Mouse (Mus musculus) liver, adult 2 months (tissue): ENCODE results near the gene Mag.
"Not testable (repeated sequence)": the region's sequence is repeated elsewhere in the genome, so short reads cannot be mapped to it uniquely, and the experiment has no call there.

Experiments
- CTCF ChIP-seq: fragments of 200-500 bp; IDR thresholded peaks from 2 replicates; pipeline ENCODE4 v1.5.1; 2011; ENCODE audit warnings: low read depth, low read length, control low read depth
- POLR2A ChIP-seq: fragments of 200-500 bp; IDR thresholded peaks from 2 replicates; pipeline ENCODE4 v1.6.1; 2011; ENCODE audit warnings: low read length, control low read depth; ENCODE audit not compliant: insufficient read depth; ENCODE audit errors: extremely low read depth

DNA sequence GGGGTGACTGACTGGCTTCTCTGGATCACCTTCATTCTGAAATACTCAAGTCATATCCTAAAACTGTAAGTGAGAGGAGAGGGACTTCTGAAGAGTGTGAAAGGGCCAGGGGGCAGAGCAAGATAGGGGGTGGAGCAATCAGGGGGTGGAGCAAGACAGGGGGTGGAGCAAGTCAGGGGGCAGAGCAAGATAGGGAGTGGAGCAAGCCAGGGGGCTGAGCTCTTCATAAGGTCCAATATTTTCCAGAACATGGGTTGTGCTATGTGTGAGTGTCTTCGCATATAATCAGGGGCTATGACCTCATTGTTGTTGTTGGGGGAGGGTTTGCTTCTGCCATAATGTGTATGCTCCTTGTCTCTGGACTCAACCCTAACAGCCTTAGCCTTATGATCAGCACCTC is 25.4 kb upstream of the Mag start:
- 0 out of 2 replicates have a peak, but pooled peaks have one; percentile 20 for TF ChIP-seq POLR2A
- not testable (repeated sequence) for TF ChIP-seq CTCF
